Comparison of ENCODE assay signal across 17 mouse cellular contexts in genomic region chr5:53427411-53427810, GRCm38 (mm10). TPM values are rescaled to one million over a fixed set of nuclear protein-coding genes. Genes with fewer than 3 reads are reported as not detected.
DNase-seq lines count a peak whose midpoint lies in the region; ATAC-seq and TF ChIP-seq lines count a peak whose summit lies in the region.
"Had no signal": no experiment of that assay in that cellular context is flagged by ENCODE, and none has a peak within 500 bp of the region (broad histone marks: within the 10 kb centered on the region; RNA-seq: fewer than 3 reads in every experiment).

No protein-coding gene starts in this region.

- 0 out of 2 replicates have a peak, but pooled peaks have one; percentile 12 for ATAC-seq in lung, postnatal 0 days
- ATAC-seq in stomach, postnatal 0 days (ENCODE audit: low FRiP score, low TSS enrichment) = 0 out of 2 replicates have a peak, but pooled peaks have one; percentile 40
- ATAC-seq in midbrain, embryonic 16.5 days = no peak

- no peaks in the 10 kb centered on the region; the same call in 1 of the 2 replicates for H3K4me1 ChIP-seq in lung, postnatal 0 days (ENCODE audit: insufficient read depth, low read depth, low read length)
- H3K4me1 ChIP-seq in lung, adult 2 months (ENCODE audit: control insufficient read depth, insufficient read depth, low read length) = no peaks in the 10 kb centered on the region
- no peaks in the 10 kb centered on the region for H3K4me1 ChIP-seq in stomach, postnatal 0 days (replicated peaks; ENCODE audit: control insufficient read depth, insufficient read depth)
- no peaks in the 10 kb centered on the region for H3K4me1 ChIP-seq in midbrain, embryonic 16.5 days (ENCODE audit: control insufficient read depth, insufficient read depth, low read length)
- H3K4me1 ChIP-seq: limb, embryonic 10.5 days; liver, embryonic 13.5 days; neural tube, embryonic 12.5 days had no signal

- TF ChIP-seq EP300 in lung, postnatal 0 days (IDR thresholded peaks at IDR 0.05) = no peak
- TF ChIP-seq EP300 in stomach, postnatal 0 days (optimal IDR thresholded peaks at IDR 0.05) = no peak

- H3K9ac ChIP-seq in lung, postnatal 0 days (replicated peaks; ENCODE audit: low read depth) = no peak overlapping the region
- no peak overlapping the region for H3K9ac ChIP-seq in stomach, postnatal 0 days (ENCODE audit: low read length)
- H3K9ac ChIP-seq in midbrain, embryonic 16.5 days (ENCODE audit: low read depth, low read length) = no peak overlapping the region
- H3K9ac ChIP-seq: liver, embryonic 13.5 days; neural tube, embryonic 12.5 days had no signal

- no peak for TF ChIP-seq POLR2A in lung, adult 2 months (IDR thresholded peaks at IDR 0.05; ENCODE audit: borderline replicate concordance, extremely low read depth, low read depth, low read length)

- H3K4me3 ChIP-seq in lung, postnatal 0 days (ENCODE audit: low read depth, low read length) = no peak overlapping the region
- no peak overlapping the region for H3K4me3 ChIP-seq in lung, adult 2 months (replicated peaks; ENCODE audit: extremely low read depth, low read depth, low read length)
- H3K4me3 ChIP-seq in stomach, postnatal 0 days (ENCODE audit: low read depth, low read length) = no peak overlapping the region
- H3K4me3 ChIP-seq in midbrain, embryonic 16.5 days (ENCODE audit: low read depth, low read length) = no peak overlapping the region
- H3K4me3 ChIP-seq: erythroblast, embryonic 14.5 days; limb, embryonic 10.5 days; liver, embryonic 13.5 days; neural tube, embryonic 12.5 days had no signal

- no peaks in the 10 kb centered on the region for H3K27me3 ChIP-seq in lung, postnatal 0 days (replicated peaks; ENCODE audit: insufficient read depth, low read length)
- no peaks in the 10 kb centered on the region for H3K27me3 ChIP-seq in stomach, postnatal 0 days (ENCODE audit: control insufficient read depth, insufficient read depth, low read length)
- H3K27me3 ChIP-seq in midbrain, embryonic 16.5 days (ENCODE audit: control insufficient read depth, insufficient read depth, low read depth, low read length) = no peaks in the 10 kb centered on the region
- H3K27me3 ChIP-seq: liver, embryonic 13.5 days; neural tube, embryonic 12.5 days had no signal

- 72% methylated on average over 4 of the region's 4 CpGs for WGBS in lung, postnatal 0 days
- WGBS in lung, adult 2 months = 75% methylated on average over 4 of the region's 4 CpGs
- 68% methylated on average over 4 of the region's 4 CpGs for WGBS in stomach, postnatal 0 days
- whole genome bisulfite sequencing in midbrain, embryonic 16.5 days = 83% methylated on average over 4 of the region's 4 CpGs

- H3K36me3 ChIP-seq in lung, postnatal 0 days (ENCODE audit: insufficient read depth, low read length) = no peaks in the 10 kb centered on the region
- H3K36me3 ChIP-seq in stomach, postnatal 0 days (ENCODE audit: control insufficient read depth, insufficient read depth, low read length) = no peaks in the 10 kb centered on the region
- H3K36me3 ChIP-seq in midbrain, embryonic 16.5 days (ENCODE audit: control insufficient read depth, insufficient read depth, low read length) = no peaks in the 10 kb centered on the region
- H3K36me3 ChIP-seq: limb, embryonic 10.5 days; liver, embryonic 13.5 days; neural tube, embryonic 12.5 days had no signal

- H3K27ac ChIP-seq in lung, postnatal 0 days (ENCODE audit: low read length) = no peak overlapping the region
- no peak overlapping the region for H3K27ac ChIP-seq in stomach, postnatal 0 days (replicated peaks)
- no peak overlapping the region for H3K27ac ChIP-seq in midbrain, embryonic 16.5 days (ENCODE audit: low read length)
- H3K27ac ChIP-seq: limb, embryonic 10.5 days; liver, embryonic 13.5 days; neural tube, embryonic 12.5 days had no signal

- TF ChIP-seq CTCF in lung, postnatal 0 days (IDR thresholded peaks at IDR 0.05) = no peak
- TF ChIP-seq CTCF in lung, adult 2 months (IDR thresholded peaks at IDR 0.05; ENCODE audit: insufficient read depth, low read length) = no peak
- TF ChIP-seq CTCF in stomach, postnatal 0 days (IDR thresholded peaks at IDR 0.05; ENCODE audit: low read depth) = no peak

- DNase-seq in cerebellum, postnatal 10 days = peak; percentile 42 to 54
- DNase-seq in cerebellum, adult 11 months = no peak
- peak; percentile 30 for DNase-seq in lung, postnatal 0 days (ENCODE audit: low spot score)
- no peak for DNase-seq in lung, adult 2 months
- peak; percentile 81 for DNase-seq in adrenal gland, postnatal 14 days
- DNase-seq in stomach, postnatal 0 days (ENCODE audit: low spot score) = no peak
- DNase-seq in spleen, adult 18-20 months = no peak
- DNase-seq: cerebellum, adult 2 months; gastrocnemius, postnatal 14 days; kidney, adult 11 months; kidney, postnatal 25 days; liver, embryonic 13.5 days; right cerebral cortex, adult 18-20 months had no signal

- no peak overlapping the region for H3K4me2 ChIP-seq in lung, postnatal 0 days (replicated peaks; ENCODE audit: low read depth, low read length)
- H3K4me2 ChIP-seq in stomach, postnatal 0 days (replicated peaks; ENCODE audit: low read depth) = no peak overlapping the region
- no peak overlapping the region for H3K4me2 ChIP-seq in midbrain, embryonic 16.5 days (ENCODE audit: low read length)
- H3K4me2 ChIP-seq: liver, embryonic 13.5 days; neural tube, embryonic 12.5 days had no signal

- no peaks in the 10 kb centered on the region for H3K9me3 ChIP-seq in lung, postnatal 0 days (ENCODE audit: low read length)
- H3K9me3 ChIP-seq in stomach, postnatal 0 days (ENCODE audit: control insufficient read depth, low read length) = no peaks in the 10 kb centered on the region
- 0 out of 2 replicates have a peak, but pooled peaks cover 2% of the 10 kb centered on the region for H3K9me3 ChIP-seq in midbrain, embryonic 16.5 days (replicated peaks; ENCODE audit: control insufficient read depth, low read length, poor library complexity, severe bottlenecking)
- H3K9me3 ChIP-seq: limb, embryonic 10.5 days; liver, embryonic 13.5 days; neural tube, embryonic 12.5 days had no signal

RNA-seq across cellular contexts. Expression of gene Rbpj, which starts 38.5 kb away (rescaled TPM):
- polyA plus RNA-seq in lung, postnatal 0 days (2015; fragmentation: Nextera tagmentation; extraction: Ambion mirVana) = 22.7 and 22.9 TPM in 2 replicates
- 15.2 and 17.5 TPM in 2 replicates for polyA plus RNA-seq in lung, adult 2 months (2012; rRNA removed)
- total RNA-seq in adrenal gland, postnatal 14 days (2021) = 31.4 and 36.2 TPM in 2 replicates
- 12.3 and 12.4 TPM in 2 replicates for polyA plus RNA-seq in stomach, postnatal 0 days (2015; fragmentation: Nextera tagmentation; extraction: Ambion mirVana)
- 26.5 and 32.2 TPM in 2 replicates for polyA plus RNA-seq in midbrain, embryonic 16.5 days (2015; fragmentation: Nextera tagmentation; extraction: Ambion mirVana)

Comparison
In these comparisons a context has a peak if more than half of its experiments do, and no peak if none do; other contexts are left out.
1. DNase-seq: peak in cerebellum, postnatal 10 days (2 of 2), lung, postnatal 0 days (single experiment) and adrenal gland, postnatal 14 days (single experiment); none in cerebellum, adult 11 months (single experiment), lung, adult 2 months (single experiment), stomach, postnatal 0 days (single experiment) and spleen, adult 18-20 months (0 of 2).